Mouse (Mus musculus) small intestine, adult 2 months (tissue): ENCODE data around the gene Pebp1. TPM values are rescaled to one million over a fixed set of nuclear protein-coding genes. Genes with fewer than 3 reads are reported as not detected.

Experiments
- H3K27ac ChIP-seq: fragments of 200-500 bp; 2 replicates; pipeline ENCODE4 v1.5.1; 2012; ENCODE audit warnings: low read depth, low read length, control low read depth, inconsistent platforms; ENCODE audit not compliant: insufficient read depth
- H3K27me3 ChIP-seq: fragments of 200-500 bp; 2 replicates; pipeline ENCODE4 v1.6.1; 2012; ENCODE audit warnings: mild to moderate bottlenecking, moderate library complexity, low read length, inconsistent platforms; ENCODE audit not compliant: control insufficient read depth, insufficient read depth
- H3K36me3 ChIP-seq: fragments of 200-500 bp; 2 replicates; pipeline ENCODE4 v1.6.1; 2012; ENCODE audit warnings: mild to moderate bottlenecking, low read length, control low read depth, inconsistent platforms; ENCODE audit not compliant: control insufficient read depth, insufficient read depth
- H3K4me1 ChIP-seq: fragments of 200-500 bp; 2 replicates; pipeline ENCODE4 v1.6.1; 2012; ENCODE audit warnings: low read length, inconsistent platforms, mixed read lengths; ENCODE audit not compliant: control insufficient read depth, insufficient read depth, insufficient read length
- H3K4me3 ChIP-seq: fragments of 200-500 bp; 2 replicates; pipeline ENCODE4 v1.5.1; 2012; ENCODE audit warnings: low read depth, mild to moderate bottlenecking, control low read depth, inconsistent platforms, low read length, moderate library complexity
- CTCF ChIP-seq: fragments of 200-500 bp; IDR thresholded peaks from 2 replicates; pipeline ENCODE4 v1.5.1; 2012; ENCODE audit warnings: low read depth, mild to moderate bottlenecking, control low read depth, inconsistent platforms, low read length, moderate library complexity, mixed read lengths; ENCODE audit not compliant: insufficient replicate concordance, insufficient read length; ENCODE audit errors: extremely low read depth
- POLR2A ChIP-seq: fragments of 200-500 bp; IDR thresholded peaks from 2 replicates; pipeline ENCODE4 v1.6.1; 2012; ENCODE audit warnings: low read depth, mild to moderate bottlenecking, control low read depth, inconsistent platforms, low read length, moderate library complexity
- WGBS: fragments of 180-500 bp; shearing (Covaris S2); methylation state at CpG from one replicate; pipeline ENCODE4 v1.1.7; 2018; 5-methylcytosine and 5-hydroxymethylcytosine counted together
- polyA plus RNA-seq: library from polyadenylated mRNA; depleted of rRNA; stranded (reverse); fragments of >200 nt; gene quantifications from 2 replicates; pipeline ENCODE4 v1.2.3, GENCODE M21; 2012

The Pebp1 gene
- polyA plus RNA-seq, 1 experiment: 280 TPM

DNA sequence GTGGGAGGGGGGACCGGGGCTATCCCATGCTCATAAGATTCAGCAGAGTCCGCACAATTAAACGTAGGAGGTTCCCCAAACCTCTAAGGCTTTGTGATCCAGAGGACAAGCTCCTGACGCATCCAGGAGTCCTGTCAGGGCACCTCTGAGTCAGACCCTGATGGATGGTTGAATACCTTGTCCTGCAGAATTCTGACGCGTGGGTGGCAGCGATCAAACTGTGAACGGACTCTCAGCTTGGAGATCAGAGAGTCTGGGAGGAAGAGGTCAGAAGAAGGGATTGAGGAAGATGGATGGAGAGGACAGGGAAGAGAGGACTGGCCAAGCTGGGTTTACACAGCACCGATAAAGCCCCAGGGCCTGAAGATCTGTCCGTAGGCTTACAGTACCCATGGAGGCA lies 26.5 kb upstream of the Pebp1 start:
- no peak for TF ChIP-seq CTCF
- no peak for TF ChIP-seq POLR2A
- Histone ChIP-seq H3K4me3 (peak overlapping the region; percentile 35), H3K27ac (peak overlapping the region; percentile 30), H3K36me3 (no peaks in the 10 kb centered on the region), H3K27me3 (no peaks in the 10 kb centered on the region), H3K4me1 (peaks cover 8% of the 10 kb centered on the region)
- 16% methylated on average over 10 of the region's 10 CpGs for WGBS

DNA sequence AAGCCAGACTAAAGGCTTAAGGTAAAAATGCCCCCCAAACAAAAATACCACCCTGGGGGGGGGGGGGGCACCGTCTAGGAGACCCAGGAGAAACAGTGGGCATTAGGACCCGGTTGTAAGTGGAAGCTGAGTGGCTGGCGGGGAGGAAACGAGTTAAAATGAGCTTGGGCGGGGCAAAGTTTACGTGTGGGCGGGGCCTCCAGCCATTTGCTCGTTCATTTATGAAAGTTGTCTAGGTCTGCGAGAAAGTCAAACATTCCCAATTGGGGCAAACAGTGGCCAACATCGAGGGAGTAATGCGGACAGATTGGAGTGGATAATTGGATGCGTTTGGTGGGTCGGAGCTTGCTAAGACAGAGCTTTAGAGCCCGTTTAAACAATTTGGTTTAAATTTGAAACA lies 26.0 kb upstream of the Pebp1 start:
- TF ChIP-seq POLR2A (no peak), CTCF (no peak)
- WGBS: 8% methylated on average over 14 of the region's 14 CpGs
- peak overlapping the region; percentile 30; the same call in 1 of the 2 replicates for H3K27ac ChIP-seq

DNA sequence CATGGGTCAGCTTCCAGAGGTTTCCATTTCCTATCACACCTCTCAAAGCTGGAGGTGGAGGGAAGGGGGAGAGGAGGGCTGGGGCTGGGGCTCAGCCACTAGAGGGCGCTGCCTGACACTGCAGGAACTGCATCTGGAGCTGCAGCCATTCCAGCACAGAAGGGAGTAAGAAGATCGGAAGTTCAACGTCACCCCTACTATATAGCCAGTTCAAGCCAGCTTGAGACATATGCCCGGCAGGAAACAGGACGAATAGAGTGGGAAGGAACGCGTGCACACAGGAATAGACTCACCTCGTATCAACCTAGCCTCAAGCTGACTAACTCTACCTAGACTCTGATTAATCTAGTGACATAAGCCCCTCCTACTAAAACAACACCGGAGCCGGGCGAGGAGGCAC lies 20.3 kb upstream of the Pebp1 start:
- 7% methylated on average over 11 of the region's 11 CpGs for WGBS
- no peak overlapping the region for H3K4me3 ChIP-seq

More for the DNA sequence above, 26.0 kb upstream of the Pebp1 start:
- no peaks in the 10 kb centered on the region for H3K36me3 ChIP-seq
- no peaks in the 10 kb centered on the region for H3K27me3 ChIP-seq
- H3K4me3 ChIP-seq: peak overlapping the region; percentile 35
- peaks cover 8% of the 10 kb centered on the region for H3K4me1 ChIP-seq

DNA sequence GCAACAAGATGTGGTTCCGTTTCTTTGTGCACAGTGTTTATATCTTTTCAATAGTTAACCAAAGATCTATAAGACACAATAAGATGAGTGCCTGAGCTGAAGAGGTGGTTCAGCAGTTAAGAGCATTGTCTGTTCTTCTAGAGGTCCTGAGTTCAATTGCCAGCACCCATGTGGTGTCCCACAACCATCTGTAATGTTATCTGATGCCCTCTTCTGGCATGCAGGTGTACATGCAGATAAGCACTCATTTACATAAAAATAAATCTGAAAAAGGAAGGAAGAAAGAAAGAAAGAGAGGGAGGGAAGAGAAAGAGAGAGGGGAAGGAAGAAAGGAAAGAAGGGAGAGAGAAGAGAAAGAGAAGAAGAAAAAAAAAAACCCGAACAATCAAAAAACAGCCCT lies 19.4 kb upstream of the Pebp1 start:
- TF ChIP-seq POLR2A (no peak), CTCF (no peak)
- no peak overlapping the region for H3K27ac ChIP-seq
- no peaks in the 10 kb centered on the region for H3K27me3 ChIP-seq
- no peaks in the 10 kb centered on the region for H3K36me3 ChIP-seq
- WGBS: 92% methylated on average over 2 of the region's 2 CpGs
- H3K4me3 ChIP-seq: no peak overlapping the region
- H3K4me1 ChIP-seq: no peaks in the 10 kb centered on the region

More for the DNA sequence above, 20.3 kb upstream of the Pebp1 start:
- no peaks in the 10 kb centered on the region for H3K27me3 ChIP-seq
- no peak overlapping the region for H3K27ac ChIP-seq
- no peak for TF ChIP-seq POLR2A
- peak; percentile 92 for TF ChIP-seq CTCF
- no peaks in the 10 kb centered on the region for H3K4me1 ChIP-seq
- H3K36me3 ChIP-seq: no peaks in the 10 kb centered on the region

DNA sequence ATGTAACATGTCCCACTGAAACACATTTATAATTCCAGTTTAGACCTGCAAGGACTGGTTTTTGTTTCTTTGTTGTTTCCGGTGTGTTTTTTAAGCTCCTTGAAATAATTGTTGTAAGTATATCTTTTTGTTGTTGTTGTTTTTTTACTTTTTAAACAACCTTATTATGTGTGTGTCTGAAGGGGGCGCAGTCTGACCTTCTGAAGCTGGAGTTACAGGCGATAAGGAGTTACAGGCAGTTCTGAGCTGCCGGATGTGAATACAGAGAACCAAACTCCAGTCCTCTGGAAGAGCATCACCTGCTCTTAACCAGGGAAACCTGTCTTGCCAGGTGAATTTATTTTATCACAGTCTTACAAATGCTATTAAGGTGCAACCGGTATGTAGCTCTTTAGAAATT lies 18.3 kb upstream of the Pebp1 start:
- Histone ChIP-seq H3K27ac (no peak overlapping the region), H3K4me3 (no peak overlapping the region), H3K36me3 (no peaks in the 10 kb centered on the region), H3K27me3 (no peaks in the 10 kb centered on the region), H3K4me1 (no peaks in the 10 kb centered on the region)
- TF ChIP-seq CTCF: no peak
- no peak for TF ChIP-seq POLR2A
- 77% methylated on average over 5 of the region's 5 CpGs for WGBS

DNA sequence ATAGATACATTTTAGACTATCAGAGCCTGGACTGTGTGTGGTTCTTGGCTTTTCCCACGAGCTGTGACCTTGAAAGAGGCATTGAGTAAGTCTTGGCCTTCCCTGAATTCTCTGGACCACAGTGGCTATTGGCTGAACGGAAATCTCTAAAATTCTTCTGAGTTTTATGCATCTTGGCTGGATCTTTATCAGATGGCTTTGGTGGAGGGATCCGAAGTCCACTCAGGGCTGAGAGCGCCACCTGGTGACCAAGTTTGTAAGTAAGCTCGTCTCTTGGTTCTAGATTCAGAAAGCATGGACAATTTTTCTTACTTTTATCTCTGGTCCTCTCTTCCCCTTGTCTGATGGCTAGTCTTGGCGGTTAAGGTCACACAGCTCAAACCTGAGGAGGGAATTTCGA lies 17.5 kb upstream of the Pebp1 start:
- Histone ChIP-seq H3K4me1 (no peaks in the 10 kb centered on the region), H3K36me3 (no peaks in the 10 kb centered on the region), H3K4me3 (no peak overlapping the region), H3K27ac (no peak overlapping the region), H3K27me3 (no peaks in the 10 kb centered on the region)
- 37% methylated on average over 7 of the region's 7 CpGs for WGBS
- TF ChIP-seq POLR2A (no peak), CTCF (peak; percentile 77; the same call in 1 of the 2 replicates)

DNA sequence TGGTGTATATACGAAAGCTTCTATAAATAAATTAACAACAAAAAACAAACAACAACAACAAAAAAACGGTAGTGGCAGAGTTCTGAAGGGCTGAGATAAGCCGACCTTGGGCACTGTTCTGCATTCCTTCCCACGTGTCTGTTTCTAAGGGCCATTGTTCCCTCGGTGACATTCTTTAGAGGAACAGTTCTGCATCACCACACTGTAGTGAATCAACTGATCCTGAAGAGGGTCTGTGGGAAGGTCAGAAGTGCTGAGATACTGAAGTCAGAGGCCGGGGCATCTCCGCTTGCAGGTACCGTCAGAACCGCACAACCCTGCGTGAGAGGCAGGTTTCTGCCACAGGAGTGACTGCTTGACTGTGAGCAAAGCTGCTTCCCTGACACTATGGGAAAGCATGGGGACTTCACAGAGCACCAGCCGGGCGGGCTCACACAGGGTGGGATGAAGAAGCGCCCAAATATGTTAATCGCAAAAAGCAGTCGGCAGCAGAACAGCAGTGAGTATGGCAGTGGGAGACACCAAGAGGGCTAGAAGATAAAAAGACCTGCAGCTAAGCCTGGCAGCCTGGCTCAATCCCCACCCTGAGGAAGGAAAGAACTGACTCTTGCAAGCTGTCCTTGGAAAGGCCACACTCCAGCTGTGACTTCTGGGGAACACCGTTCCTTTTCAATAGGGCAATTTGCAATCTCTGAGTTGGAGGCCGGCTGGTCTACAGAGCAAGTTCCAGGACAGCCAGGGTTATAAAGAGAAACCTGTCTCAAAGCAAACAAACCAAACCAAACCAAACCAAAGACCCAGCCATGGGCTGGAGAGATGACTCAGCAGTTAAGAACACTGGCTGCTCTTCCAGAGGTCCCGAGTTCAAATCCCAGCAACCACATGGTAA lies 16.5 kb upstream of the Pebp1 start:
- H3K4me3 ChIP-seq: no peak overlapping the region
- H3K27ac ChIP-seq: no peak overlapping the region
- no peaks in the 10 kb centered on the region for H3K4me1 ChIP-seq
- WGBS: 62% methylated on average over 18 of the region's 18 CpGs
- H3K36me3 ChIP-seq: no peaks in the 10 kb centered on the region
- no peaks in the 10 kb centered on the region for H3K27me3 ChIP-seq
- no peak for TF ChIP-seq CTCF
- no peak for TF ChIP-seq POLR2A
